Mouse (Mus musculus): ENCODE data around the gene Apeh.

GRCm38 (mm10) chr9:108141387-108141786 is 47.0 kb upstream of the Apeh start:
- TF ChIP-seq POLR2A (IDR thresholded peaks at IDR 0.05; ENCODE audit: extremely low read depth, insufficient read depth, low read length) (no peak), CTCF (IDR thresholded peaks at IDR 0.05; ENCODE audit: low read depth, low read length) (no peak)
